Mouse (Mus musculus) kidney, embryonic 16.5 days (tissue): Measurements from ENCODE around the gene Galnt11. TPM values are rescaled to one million over a fixed set of nuclear protein-coding genes. Genes with fewer than 3 reads are reported as not detected.

ENCODE experiments used
- ATAC-seq: fragments of 200-750 bp; cut with Nextera tagmentation; 2 replicates; pipeline ENCODE4 v1.8.0; 2017; ENCODE audit warnings: moderate TSS enrichment; ENCODE audit not compliant: low FRiP score, low TSS enrichment
- H3K27ac ChIP-seq: fragments of 300-500 bp; sonication (generic); 2 replicates; pipeline ENCODE4 v1.5.1; 2014; ENCODE audit warnings: low read length
- H3K27me3 ChIP-seq: fragments of 300-500 bp; sonication (generic); 2 replicates; pipeline ENCODE4 v1.6.1; 2014; ENCODE audit warnings: low read length, control low read depth, mixed read lengths; ENCODE audit not compliant: insufficient read depth
- H3K36me3 ChIP-seq: fragments of 300-500 bp; sonication (generic); 2 replicates; pipeline ENCODE4 v1.6.1; 2014; ENCODE audit warnings: low read length, control low read depth, mixed read lengths; ENCODE audit not compliant: insufficient read depth
- H3K4me1 ChIP-seq: fragments of 300-500 bp; sonication (generic); 2 replicates; pipeline ENCODE4 v1.6.1; 2014; ENCODE audit warnings: low read length, control low read depth, mixed read lengths; ENCODE audit not compliant: insufficient read depth
- H3K4me2 ChIP-seq: fragments of 300-500 bp; sonication (generic); replicated peaks from 2 replicates; pipeline ENCODE4 v1.6.1; 2014; ENCODE audit warnings: low read depth, low read length
- H3K4me3 ChIP-seq: fragments of 300-500 bp; sonication (generic); 2 replicates; pipeline ENCODE4 v1.5.1; 2014; ENCODE audit warnings: mild to moderate bottlenecking, low read length
- H3K9ac ChIP-seq: fragments of 300-500 bp; sonication (generic); replicated peaks from 2 replicates; pipeline ENCODE4 v1.6.1; 2014; ENCODE audit warnings: low read length
- H3K9me3 ChIP-seq: fragments of 300-500 bp; sonication (generic); 2 replicates; pipeline ENCODE4 v1.6.1; 2016; ENCODE audit warnings: low read length, control low read depth
- WGBS: fragments of 180-500 bp; shearing (Covaris S2); extraction: QIAGEN DNeasy Blood & Tissue Kit; methylation state at CpG from one replicate; pipeline ENCODE4 v1.1.7; 2014; 5-methylcytosine and 5-hydroxymethylcytosine counted together
- polyA plus RNA-seq: library from polyadenylated mRNA; unstranded; fragments of >200 nt; fragmentation: Nextera tagmentation; extraction: Ambion mirVana; gene quantifications from 2 replicates; pipeline ENCODE4 v1.2.1, GENCODE M21; 2015

Galnt11 gene
- polyA plus RNA-seq, 1 experiment from 2014 or later, result 123 TPM

DNA sequence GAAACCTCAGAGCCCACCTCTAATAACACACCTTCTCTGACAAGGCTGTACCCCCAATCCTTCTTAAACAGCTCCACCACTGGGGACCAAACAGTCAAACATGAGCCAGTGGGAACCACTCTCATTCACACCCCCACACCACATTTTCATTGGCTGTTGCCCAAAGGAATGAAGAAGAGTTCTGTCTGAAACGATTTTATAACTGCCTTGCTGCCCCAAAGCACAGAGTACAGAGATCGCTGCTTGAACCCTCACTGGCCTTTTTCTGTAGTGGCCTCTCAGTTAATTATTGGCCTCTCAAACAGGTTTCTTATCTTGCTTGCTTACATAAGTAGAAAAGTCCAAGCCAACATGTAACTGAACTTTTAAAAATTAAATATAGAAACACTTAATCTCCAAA is 30.7 kb downstream of the Galnt11 start:
- H3K27me3 ChIP-seq, result no peaks in the 10 kb centered on the region
- WGBS, result 43% methylated on average over 2 of the region's 2 CpGs
- H3K4me1 ChIP-seq, result peaks cover 6% of the 10 kb centered on the region
- peak; percentile 83 for ATAC-seq
- H3K4me2 ChIP-seq, result no peak overlapping the region
- no peaks in the 10 kb centered on the region for H3K9me3 ChIP-seq
- H3K27ac ChIP-seq, result peak overlapping the region; percentile 85
- H3K9ac ChIP-seq, result no peak overlapping the region
- H3K36me3 ChIP-seq, result peaks cover 35% of the 10 kb centered on the region
- no peak overlapping the region for H3K4me3 ChIP-seq

DNA sequence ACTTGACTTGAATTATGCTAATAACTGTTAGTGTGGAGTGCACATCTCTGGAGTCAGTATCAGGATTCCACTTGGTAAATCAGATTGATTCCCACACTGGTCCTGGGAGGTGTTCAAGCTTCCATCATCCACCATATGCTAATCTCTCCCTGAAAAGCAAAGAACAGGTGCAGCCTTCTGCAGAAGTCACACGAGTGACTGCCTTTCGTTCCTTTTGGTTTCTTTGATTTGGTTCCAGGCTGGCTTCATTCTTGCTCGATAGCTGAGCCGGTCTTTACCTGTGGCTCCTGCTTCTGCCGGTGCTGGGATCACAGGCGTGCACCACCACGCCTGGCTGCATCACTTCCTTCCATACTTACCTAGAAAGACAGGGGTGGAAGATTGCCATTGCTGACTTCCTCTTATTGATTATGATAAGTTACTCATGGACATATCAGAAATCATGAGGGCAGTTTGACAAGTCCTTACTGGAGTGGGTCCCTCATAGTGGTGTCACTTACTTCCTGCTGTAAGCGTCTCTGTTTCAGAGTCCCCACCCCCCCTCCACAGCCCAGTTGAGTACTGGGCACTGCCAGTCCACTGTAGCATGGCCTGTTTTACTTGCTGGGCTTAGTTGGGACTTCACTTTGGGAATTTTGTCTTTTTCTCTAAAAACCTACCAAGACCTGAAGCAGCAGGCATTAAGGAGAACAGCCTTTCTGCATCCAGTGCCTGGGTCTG is 31.3 kb downstream of the Galnt11 start:
- H3K27ac ChIP-seq, result peak overlapping the region; percentile 85
- WGBS, result 58% methylated on average over 8 of the region's 8 CpGs
- H3K9ac ChIP-seq, result no peak overlapping the region
- no peak overlapping the region for H3K4me3 ChIP-seq
- peak; percentile 68 for ATAC-seq
- peaks cover 35% of the 10 kb centered on the region for H3K36me3 ChIP-seq
- no peak overlapping the region for H3K4me2 ChIP-seq
- H3K27me3 ChIP-seq, result no peaks in the 10 kb centered on the region
- H3K9me3 ChIP-seq, result no peaks in the 10 kb centered on the region
- peaks cover 6% of the 10 kb centered on the region for H3K4me1 ChIP-seq

DNA sequence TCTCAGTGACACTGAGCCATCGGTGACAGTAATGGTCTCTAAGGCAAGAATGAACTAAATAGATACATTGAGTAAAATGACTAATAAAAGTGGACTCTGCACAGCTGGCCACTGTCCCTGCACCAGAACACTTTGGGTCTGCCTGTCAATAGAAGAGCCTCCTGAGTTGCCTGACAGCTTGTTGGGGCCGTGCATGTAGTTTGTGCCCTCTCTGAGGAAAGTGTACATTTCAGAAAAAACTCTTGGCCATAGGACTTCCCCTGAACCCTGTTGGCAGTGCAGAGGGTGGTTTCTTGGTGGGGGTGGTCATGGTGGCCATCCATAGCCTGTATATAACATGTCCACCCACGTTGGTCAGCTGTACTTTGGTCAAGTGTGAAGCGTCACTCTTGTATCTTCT is 32.8 kb downstream of the Galnt11 start:
- no peak overlapping the region for H3K9ac ChIP-seq
- H3K4me1 ChIP-seq, result peaks cover 6% of the 10 kb centered on the region
- H3K27ac ChIP-seq, result 0 out of 2 replicates have a peak overlapping the region, but pooled peaks have one; percentile 85
- peaks cover 46% of the 10 kb centered on the region for H3K36me3 ChIP-seq
- ATAC-seq, result no peak
- no peak overlapping the region for H3K4me2 ChIP-seq
- H3K9me3 ChIP-seq, result no peaks in the 10 kb centered on the region
- H3K4me3 ChIP-seq, result no peak overlapping the region
- no peaks in the 10 kb centered on the region for H3K27me3 ChIP-seq
- 93% methylated on average over 4 of the region's 4 CpGs for WGBS

DNA sequence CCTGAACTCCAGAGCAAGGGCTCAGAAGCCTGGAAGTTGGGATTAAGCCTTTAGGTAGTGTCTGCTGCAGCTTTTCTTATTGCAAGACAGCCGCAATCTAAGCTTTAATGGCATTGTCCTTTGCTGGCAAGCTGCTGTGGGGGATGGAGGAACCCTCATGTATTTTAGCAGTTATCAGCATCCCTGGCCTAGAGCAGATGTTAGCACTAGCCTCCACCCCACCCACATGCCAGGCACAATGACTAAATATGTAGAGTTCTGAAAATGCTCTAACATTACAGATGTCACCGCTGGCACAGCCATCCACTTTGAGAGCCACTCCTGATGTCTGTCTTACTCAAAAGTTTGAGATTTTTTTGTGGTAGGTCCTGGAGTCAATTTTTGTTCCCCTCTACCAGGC is 35.0 kb downstream of the Galnt11 start:
- Histone ChIP-seq H3K9me3 (no peaks in the 10 kb centered on the region), H3K27ac (no peak overlapping the region), H3K27me3 (no peaks in the 10 kb centered on the region), H3K4me3 (no peak overlapping the region), H3K4me2 (no peak overlapping the region), H3K36me3 (peaks cover 31% of the 10 kb centered on the region), H3K9ac (no peak overlapping the region), H3K4me1 (peaks cover 6% of the 10 kb centered on the region)
- WGBS, result 87% methylated on average over 2 of the region's 2 CpGs
- no peak for ATAC-seq

DNA sequence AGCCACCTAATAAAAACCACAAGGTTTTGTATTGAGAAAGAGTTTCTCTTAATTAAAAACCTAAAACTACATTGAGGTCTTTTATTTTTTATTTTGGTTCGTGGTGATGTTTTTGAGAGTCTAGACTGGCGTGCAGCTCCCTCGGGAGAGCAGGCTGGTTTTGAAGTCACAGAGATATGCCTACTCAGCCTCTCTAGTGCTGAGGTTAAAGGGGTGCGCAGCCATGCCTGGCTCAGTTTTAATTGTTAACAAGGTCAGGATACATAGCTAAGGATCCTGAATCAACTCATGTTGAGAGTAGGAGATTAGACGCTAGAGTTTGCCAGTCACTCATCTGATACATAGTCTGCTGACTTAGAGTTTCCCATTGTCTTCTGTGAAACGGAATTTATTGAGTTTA is 39.7 kb downstream of the Galnt11 start:
- 82% methylated on average over 6 of the region's 6 CpGs for WGBS
- no peaks in the 10 kb centered on the region for H3K4me1 ChIP-seq
- no peaks in the 10 kb centered on the region for H3K9me3 ChIP-seq
- H3K36me3 ChIP-seq, result peaks cover 46% of the 10 kb centered on the region
- peak overlapping the region; percentile 23; the same call in 1 of the 2 replicates for H3K27ac ChIP-seq
- H3K4me2 ChIP-seq, result no peak overlapping the region
- H3K27me3 ChIP-seq, result no peaks in the 10 kb centered on the region
- H3K4me3 ChIP-seq, result no peak overlapping the region
- no peak overlapping the region for H3K9ac ChIP-seq
- ATAC-seq, result peak; percentile 79; the same call in 1 of the 2 replicates

DNA sequence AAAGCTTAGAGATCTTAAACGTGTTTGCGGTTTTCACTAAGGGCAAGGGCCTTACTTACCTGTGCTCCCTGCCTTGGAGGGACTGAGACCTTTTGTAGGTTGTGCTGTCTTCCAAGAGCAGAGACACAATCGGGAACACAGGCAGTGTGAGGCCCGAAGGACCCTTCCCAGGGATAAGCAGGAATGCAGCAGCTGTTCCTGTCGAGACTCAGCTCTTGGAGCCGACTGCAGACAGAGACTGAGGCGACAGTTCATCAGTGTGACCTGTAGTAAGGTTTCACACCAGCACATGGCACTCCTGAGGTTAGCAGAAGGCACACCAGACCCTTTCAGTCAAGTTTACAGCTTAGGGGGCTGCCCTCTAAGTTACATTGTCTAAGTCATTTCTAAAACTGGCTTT is 40.6 kb downstream of the Galnt11 start:
- Histone ChIP-seq H3K36me3 (peaks cover 44% of the 10 kb centered on the region), H3K4me2 (no peak overlapping the region), H3K9me3 (no peaks in the 10 kb centered on the region), H3K27ac (peak overlapping the region; percentile 69), H3K4me1 (no peaks in the 10 kb centered on the region), H3K4me3 (no peak overlapping the region), H3K9ac (no peak overlapping the region), H3K27me3 (no peaks in the 10 kb centered on the region)
- ATAC-seq, result no peak
- 74% methylated on average over 7 of the region's 7 CpGs for WGBS

DNA sequence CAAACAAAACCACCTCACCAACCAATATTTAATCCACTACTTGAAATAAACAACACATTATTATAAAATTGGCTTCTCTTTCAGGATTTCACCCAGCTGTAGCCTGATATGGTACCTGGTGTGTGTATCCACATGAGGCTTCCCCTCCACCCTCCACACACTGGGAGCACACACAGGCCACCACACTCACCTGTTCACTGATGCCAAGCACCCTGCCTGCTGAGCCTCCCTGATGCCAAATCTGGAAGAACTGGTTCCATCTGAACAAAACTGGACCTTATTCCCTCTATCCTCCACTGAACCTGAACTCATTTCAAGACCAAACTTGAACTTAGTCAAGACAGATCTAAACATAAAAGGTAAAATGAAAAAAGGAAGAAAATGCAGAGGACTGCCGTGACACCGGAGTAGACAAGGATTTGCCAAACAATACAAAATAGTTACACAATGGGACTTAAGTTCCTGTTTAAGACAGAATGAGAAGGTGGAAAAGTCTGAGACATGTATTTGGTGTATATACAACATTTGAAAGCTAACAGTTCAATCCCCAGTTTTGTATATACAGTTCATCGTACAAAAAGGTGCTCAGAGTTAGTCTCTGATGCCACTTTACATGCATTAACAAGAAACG is 46.7 kb downstream of the Galnt11 start:
- Histone ChIP-seq H3K4me2 (no peak overlapping the region), H3K4me1 (no peaks in the 10 kb centered on the region), H3K27me3 (no peaks in the 10 kb centered on the region), H3K9me3 (no peaks in the 10 kb centered on the region), H3K4me3 (no peak overlapping the region), H3K27ac (peak overlapping the region; percentile 21; the same call in 1 of the 2 replicates), H3K9ac (no peak overlapping the region), H3K36me3 (peaks cover 35% of the 10 kb centered on the region)
- peak; percentile 54; the same call in 1 of the 2 replicates for ATAC-seq
- WGBS, result 94% methylated on average over 4 of the region's 4 CpGs

DNA sequence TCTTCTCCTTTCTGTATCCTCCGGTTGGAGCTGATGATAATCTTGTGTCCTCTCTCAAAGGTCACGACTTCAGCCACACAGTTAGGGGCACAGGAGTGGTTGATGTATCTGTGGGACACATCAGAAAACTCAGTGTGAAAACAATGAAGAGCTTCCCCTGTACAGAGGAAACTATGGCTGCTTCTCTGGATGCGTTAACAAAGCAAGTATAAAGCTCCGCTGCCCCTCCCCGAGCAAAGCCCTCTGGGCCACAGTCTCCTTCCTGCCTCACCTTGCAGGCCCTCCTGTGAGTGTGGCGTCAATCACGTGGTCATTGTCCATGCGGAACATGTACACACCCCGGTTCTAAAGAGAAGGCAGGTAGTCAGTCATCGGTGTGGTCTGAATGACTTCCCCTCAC is 53.9 kb downstream of the Galnt11 start:
- Histone ChIP-seq H3K27me3 (no peaks in the 10 kb centered on the region), H3K4me3 (no peak overlapping the region), H3K4me1 (no peaks in the 10 kb centered on the region), H3K9me3 (no peaks in the 10 kb centered on the region), H3K4me2 (no peak overlapping the region), H3K36me3 (peaks cover 58% of the 10 kb centered on the region), H3K9ac (no peak overlapping the region), H3K27ac (no peak overlapping the region)
- WGBS, result 81% methylated on average over 10 of the region's 10 CpGs
- no peak for ATAC-seq

DNA sequence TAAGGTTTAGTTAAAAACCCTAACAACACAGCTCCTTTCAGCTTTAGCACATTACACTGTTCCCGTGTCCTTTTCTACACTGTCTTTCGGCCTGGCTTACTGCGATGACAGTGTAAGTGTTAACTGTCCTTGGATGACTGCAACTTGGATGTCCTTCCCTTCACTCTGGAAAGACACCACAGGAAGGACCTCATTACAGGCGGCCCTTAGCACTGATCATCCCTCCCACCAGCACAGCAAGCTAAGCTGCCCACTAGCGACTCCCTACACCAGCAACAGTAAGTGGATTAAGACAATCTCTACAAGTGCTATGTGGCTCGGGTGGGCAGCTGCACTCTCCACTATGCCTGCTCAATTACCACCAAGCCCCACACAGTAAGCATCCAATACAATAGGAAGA is 54.7 kb downstream of the Galnt11 start:
- no peak overlapping the region for H3K4me3 ChIP-seq
- no peak overlapping the region for H3K27ac ChIP-seq
- WGBS, result 86% methylated on average over 6 of the region's 6 CpGs
- H3K27me3 ChIP-seq, result no peaks in the 10 kb centered on the region
- ATAC-seq, result no peak
- H3K4me1 ChIP-seq, result no peaks in the 10 kb centered on the region
- no peak overlapping the region for H3K4me2 ChIP-seq
- H3K36me3 ChIP-seq, result peaks cover 60% of the 10 kb centered on the region
- no peak overlapping the region for H3K9ac ChIP-seq
- no peaks in the 10 kb centered on the region for H3K9me3 ChIP-seq

DNA sequence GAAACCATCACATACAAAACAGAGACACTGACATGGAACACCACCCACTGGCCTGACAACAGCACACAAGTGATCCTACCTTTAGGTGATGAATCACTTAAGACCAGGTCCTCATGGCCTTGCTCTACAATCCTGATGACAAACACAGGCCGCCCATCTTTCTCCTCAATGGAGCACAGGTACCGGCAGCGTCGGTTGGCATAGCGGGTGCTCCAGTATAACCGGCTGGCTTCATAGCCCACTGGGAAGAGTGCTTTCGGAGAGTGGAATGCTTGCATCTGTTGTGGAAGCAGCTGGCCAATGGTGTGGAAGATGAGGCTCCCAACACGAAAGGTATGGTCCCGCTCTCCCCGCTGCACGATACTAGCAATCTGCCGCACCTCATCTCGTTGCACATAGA is 62.3 kb downstream of the Galnt11 start:
- Histone ChIP-seq H3K27ac (no peak overlapping the region), H3K4me3 (no peak overlapping the region), H3K9ac (no peak overlapping the region), H3K36me3 (peaks cover 52% of the 10 kb centered on the region), H3K4me1 (no peaks in the 10 kb centered on the region), H3K9me3 (no peaks in the 10 kb centered on the region), H3K27me3 (no peaks in the 10 kb centered on the region), H3K4me2 (no peak overlapping the region)
- ATAC-seq, result no peak
- 95% methylated on average over 13 of the region's 13 CpGs for WGBS
